Mouse (Mus musculus) stomach, embryonic 15.5 days (tissue): ENCODE results near the gene Pcdh9. TPM values are rescaled to one million over a fixed set of nuclear protein-coding genes. Genes with fewer than 3 reads are reported as not detected.
A peak's percentile ranks its signal among the peaks of the same experiment; 100 is the strongest.

Experiments
- ATAC-seq: fragments of 200-750 bp; cut with Nextera tagmentation; 2 replicates; pipeline ENCODE4 v1.8.0; 2017; ENCODE audit warnings: low read depth, moderate number of reproducible peaks, moderate TSS enrichment; ENCODE audit not compliant: insufficient read depth, low FRiP score
- H3K27ac ChIP-seq: fragments of 300-500 bp; sonication (generic); 2 replicates; pipeline ENCODE4 v1.5.1; 2015; ENCODE audit warnings: mild to moderate bottlenecking, inconsistent platforms
- H3K27me3 ChIP-seq: fragments of 300-500 bp; sonication (generic); replicated peaks from 2 replicates; pipeline ENCODE4 v1.6.1; 2015; ENCODE audit warnings: inconsistent platforms
- H3K36me3 ChIP-seq: fragments of 300-500 bp; sonication (generic); 2 replicates; pipeline ENCODE4 v1.6.1; 2015; ENCODE audit warnings: inconsistent platforms
- H3K4me1 ChIP-seq: fragments of 300-500 bp; sonication (generic); 2 replicates; pipeline ENCODE4 v1.6.1; 2015; ENCODE audit warnings: inconsistent platforms
- H3K4me2 ChIP-seq: fragments of 300-500 bp; sonication (generic); 2 replicates; pipeline ENCODE4 v1.6.1; 2015; ENCODE audit warnings: mild to moderate bottlenecking, inconsistent platforms
- H3K4me3 ChIP-seq: fragments of 300-500 bp; sonication (generic); replicated peaks from 2 replicates; pipeline ENCODE4 v1.5.1; 2015; ENCODE audit warnings: inconsistent platforms
- H3K9ac ChIP-seq: fragments of 300-500 bp; sonication (generic); 2 replicates; pipeline ENCODE4 v1.6.1; 2015; ENCODE audit warnings: inconsistent platforms
- H3K9me3 ChIP-seq: fragments of 300-500 bp; sonication (generic); 2 replicates; pipeline ENCODE4 v1.6.1; 2016; ENCODE audit warnings: inconsistent platforms
- WGBS: fragments of 180-500 bp; shearing (Covaris S2); methylation state at CpG from one replicate; pipeline ENCODE4 v1.1.7; 2015; 5-methylcytosine and 5-hydroxymethylcytosine counted together
- polyA plus RNA-seq: library from polyadenylated mRNA; unstranded; fragments of >200 nt; fragmentation: Nextera tagmentation; extraction: Ambion mirVana; gene quantifications from 2 replicates; pipeline ENCODE4 v1.2.1, GENCODE M21; 2015

Gene Pcdh9
- polyA plus RNA-seq = 21.8 and 28.1 TPM in 2 replicates

DNA sequence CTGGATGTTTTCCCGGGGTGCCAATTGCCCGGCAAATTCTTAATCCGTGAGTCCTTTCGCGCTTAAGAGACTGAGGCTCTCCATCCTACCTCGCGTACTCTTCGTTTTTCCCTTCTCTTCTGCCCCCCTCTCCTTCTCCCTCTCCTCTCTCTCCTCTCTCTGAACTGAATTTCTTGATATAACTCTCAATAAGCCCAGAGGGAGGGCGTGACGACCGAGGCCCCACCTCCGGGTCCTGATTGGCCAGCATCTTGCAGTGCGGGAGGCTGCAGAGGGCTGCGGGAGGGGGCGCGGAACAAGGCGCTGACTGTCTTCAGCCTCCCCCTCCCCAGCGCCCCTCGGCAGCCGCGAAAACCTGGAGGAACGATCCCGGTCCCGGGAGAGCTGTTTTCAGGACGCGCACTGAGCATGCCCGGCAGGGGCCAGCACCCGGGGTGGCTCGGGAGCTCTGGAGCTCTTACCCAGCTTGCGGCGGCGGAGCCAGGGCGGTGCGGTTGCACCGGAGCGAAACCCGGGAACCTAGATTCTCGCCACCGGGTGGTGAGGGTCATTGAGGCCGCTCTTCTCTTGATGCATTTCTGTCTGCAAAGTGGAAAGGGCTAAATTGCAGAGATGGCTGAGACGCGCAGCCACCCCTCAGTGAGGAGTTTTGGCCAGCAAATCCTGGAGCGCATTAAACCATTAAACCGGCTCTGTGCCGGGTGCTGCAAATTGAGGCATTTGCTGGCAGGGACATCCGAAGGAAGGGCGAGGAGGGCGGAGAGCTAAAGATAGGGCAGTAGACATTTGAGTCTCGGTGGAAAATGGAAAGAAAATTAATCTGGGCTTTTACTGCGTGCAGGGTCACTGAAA is at the start of gene Pcdh9:
TSS of gene Pcdh9 (minus strand) at position 161 of the 852 bp plus-strand sequence.
- H3K9ac ChIP-seq = peak within 1 kb of the TSS; percentile 32; the same call in 1 of the 2 replicates
- H3K9me3 ChIP-seq = no peaks in the 10 kb centered on the region
- ATAC-seq = peak; percentile 99
- 0 out of 2 replicates have a peak, but pooled peaks cover 3% of the 10 kb centered on the region for H3K4me1 ChIP-seq
- H3K27me3 ChIP-seq = no peaks in the 10 kb centered on the region
- H3K4me3 ChIP-seq = peak within 1 kb of the TSS; percentile 65
- WGBS = under 1% methylated on average over 50 of the region's 50 CpGs
- H3K27ac ChIP-seq = peak within 1 kb of the TSS; percentile 78
- H3K4me2 ChIP-seq = peak within 1 kb of the TSS; percentile 83
- H3K36me3 ChIP-seq = no peaks in the 10 kb centered on the region

DNA sequence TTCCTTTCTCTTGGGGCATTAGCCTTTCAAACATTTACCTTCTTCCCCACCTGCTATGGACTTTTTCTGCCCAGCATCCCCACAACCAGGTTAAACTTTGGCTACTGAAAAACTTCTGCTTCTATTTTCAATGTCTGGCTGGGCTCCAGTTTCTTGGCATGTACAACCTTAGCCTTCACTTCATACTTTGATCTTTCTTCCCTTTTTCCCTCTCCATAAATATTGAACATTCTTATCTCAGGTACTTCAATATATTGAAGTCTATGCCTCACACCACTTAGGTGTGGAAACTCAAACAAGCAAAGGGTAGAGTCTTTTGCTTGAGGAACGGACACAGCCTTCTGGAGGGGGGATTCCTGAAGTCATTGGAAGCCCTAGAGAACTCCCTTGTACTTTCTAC is 16.4 kb upstream of the Pcdh9 start:
- WGBS = 50% methylated on average over 1 of the region's 1 CpGs
- no peak overlapping the region for H3K27ac ChIP-seq
- no peaks in the 10 kb centered on the region for H3K4me1 ChIP-seq
- H3K27me3 ChIP-seq = no peaks in the 10 kb centered on the region
- H3K4me2 ChIP-seq = no peak overlapping the region
- peak; percentile 79 for ATAC-seq
- no peak overlapping the region for H3K4me3 ChIP-seq
- no peaks in the 10 kb centered on the region for H3K9me3 ChIP-seq
- H3K36me3 ChIP-seq = no peaks in the 10 kb centered on the region
- no peak overlapping the region for H3K9ac ChIP-seq

DNA sequence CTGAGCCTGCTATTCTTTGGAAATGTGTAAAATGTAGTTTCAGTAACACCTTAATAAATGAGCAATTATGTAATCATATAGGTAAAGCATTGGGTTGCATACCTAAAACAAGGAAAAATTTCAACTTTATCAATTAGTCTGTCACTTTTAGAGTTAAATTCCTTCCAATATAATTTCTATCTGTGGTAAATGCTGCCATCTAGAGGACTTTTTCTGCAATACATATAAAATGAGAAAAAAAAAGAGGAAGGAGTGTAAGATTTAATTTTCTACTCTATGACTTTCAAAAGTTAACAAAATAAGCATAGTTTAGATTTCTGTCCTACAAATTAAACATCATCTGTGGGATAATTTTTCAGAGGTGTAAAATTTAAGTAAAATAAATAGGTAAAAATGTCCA is 8.1 kb upstream of the Pcdh9 start:
- no peak for ATAC-seq
- Histone ChIP-seq H3K4me2 (no peak overlapping the region), H3K27me3 (no peaks in the 10 kb centered on the region)

DNA sequence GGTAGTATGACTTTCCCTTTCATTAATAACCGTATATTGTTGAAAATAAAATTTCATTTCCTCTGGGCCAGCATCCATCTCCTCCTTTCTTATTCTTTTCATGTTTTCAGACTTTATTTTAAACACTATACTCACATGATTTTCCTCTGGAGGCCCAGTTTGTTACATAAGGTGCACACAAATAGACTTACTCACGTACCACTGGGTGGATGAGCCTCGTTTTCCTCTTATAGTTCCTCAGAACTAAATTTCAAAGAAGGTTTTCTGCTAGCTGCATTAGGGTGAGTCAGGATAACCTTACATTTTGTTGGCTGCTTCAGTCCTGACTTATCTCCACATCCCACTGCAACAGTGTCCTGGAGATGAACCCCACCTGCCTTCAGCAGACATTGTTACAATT is 4.7 kb upstream of the Pcdh9 start:
- Histone ChIP-seq H3K4me3 (no peak overlapping the region), H3K4me1 (0 out of 2 replicates have a peak, but pooled peaks cover 3% of the 10 kb centered on the region), H3K9ac (no peak overlapping the region), H3K9me3 (no peaks in the 10 kb centered on the region), H3K27ac (no peak overlapping the region), H3K4me2 (no peak overlapping the region), H3K36me3 (no peaks in the 10 kb centered on the region), H3K27me3 (no peaks in the 10 kb centered on the region)
- WGBS = 81% methylated on average over 3 of the region's 3 CpGs
- ATAC-seq = no peak

More for the DNA sequence above, 8.1 kb upstream of the Pcdh9 start:
- no peak overlapping the region for H3K9ac ChIP-seq
- H3K4me1 ChIP-seq = no peaks in the 10 kb centered on the region
- no peaks in the 10 kb centered on the region for H3K9me3 ChIP-seq
- no peak overlapping the region for H3K4me3 ChIP-seq
- no peak overlapping the region for H3K27ac ChIP-seq
- no peaks in the 10 kb centered on the region for H3K36me3 ChIP-seq

DNA sequence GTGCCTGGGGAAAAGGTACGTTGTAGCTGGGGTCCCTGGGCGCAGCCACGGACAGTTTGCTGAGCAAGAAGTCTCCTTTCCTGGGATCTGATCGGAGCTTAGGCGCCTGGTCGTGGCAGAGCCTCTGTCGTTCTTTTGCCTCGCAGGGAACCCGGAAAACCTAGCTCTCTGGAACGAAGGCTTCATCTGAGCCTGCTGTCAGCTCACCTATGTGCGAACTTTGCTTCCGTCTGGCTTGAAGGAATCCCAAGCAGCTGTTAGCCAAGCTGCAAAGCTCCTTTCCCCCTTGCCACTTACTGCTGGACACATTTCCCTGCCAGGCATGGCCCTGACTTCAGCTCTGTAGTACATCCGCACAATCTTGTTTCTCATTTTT is 880 bp upstream of the Pcdh9 start:
- WGBS = under 1% methylated on average over 13 of the region's 13 CpGs
- Histone ChIP-seq H3K9me3 (no peaks in the 10 kb centered on the region), H3K4me2 (peak overlapping the region; percentile 83), H3K27ac (peak overlapping the region; percentile 78), H3K4me3 (peak overlapping the region; percentile 65), H3K4me1 (0 out of 2 replicates have a peak, but pooled peaks cover 3% of the 10 kb centered on the region), H3K27me3 (no peaks in the 10 kb centered on the region), H3K9ac (peak overlapping the region; percentile 32; the same call in 1 of the 2 replicates), H3K36me3 (no peaks in the 10 kb centered on the region)
- no peak for ATAC-seq

DNA sequence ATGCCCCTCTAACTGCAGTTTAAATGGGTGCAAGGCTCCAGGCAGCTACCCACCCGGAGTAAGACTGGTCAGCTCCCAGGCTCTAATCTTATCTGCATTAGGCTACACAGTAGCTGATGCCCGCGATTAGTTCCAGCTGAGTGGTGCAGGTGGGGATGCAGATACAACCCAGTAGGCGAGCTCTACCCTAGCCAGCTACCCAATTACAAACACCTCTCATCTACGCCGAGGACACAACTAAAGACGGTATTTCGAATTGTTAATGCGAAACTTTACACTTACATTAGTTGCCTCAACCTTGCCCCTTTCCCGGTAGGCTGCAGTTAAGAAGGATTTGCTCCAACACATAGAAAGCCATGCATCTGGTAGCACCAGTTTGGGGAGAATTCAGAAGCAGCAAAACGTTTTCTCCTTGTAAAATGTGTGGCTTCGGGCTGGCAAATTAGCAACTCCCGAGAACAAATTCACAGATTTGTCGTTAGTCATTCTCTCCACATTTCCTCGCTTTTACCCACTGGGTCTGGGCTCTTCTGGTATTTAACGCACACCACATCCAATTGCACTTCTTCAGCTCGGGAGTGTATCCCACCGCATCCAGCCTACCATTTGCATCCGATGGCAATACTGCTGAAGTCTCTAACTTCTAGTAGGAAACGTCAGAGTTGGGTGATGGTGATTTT is 500 bp downstream of the Pcdh9 start:
- under 1% methylated on average over 20 of the region's 20 CpGs for WGBS

DNA sequence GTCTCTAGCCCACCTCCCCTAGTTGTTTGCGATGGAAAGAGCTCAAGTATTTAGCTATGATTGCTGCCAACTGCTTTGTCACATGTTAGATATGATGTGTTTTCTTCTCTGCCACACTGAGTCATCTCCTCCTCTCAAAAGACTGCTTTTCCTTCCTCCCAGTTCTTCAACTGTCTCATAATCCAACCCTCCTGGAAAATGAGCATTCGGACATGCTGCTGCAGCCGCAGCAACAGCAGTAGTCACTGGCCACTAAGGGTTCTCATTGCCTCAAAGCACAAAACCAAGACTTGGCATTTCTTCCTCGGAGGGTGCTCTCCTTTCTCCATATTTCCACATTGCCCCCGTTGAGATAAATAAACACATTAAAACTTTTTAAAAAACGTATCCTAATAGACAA is 1.2 kb downstream of the Pcdh9 start:
- Histone ChIP-seq H3K36me3 (no peaks in the 10 kb centered on the region), H3K27ac (no peak overlapping the region), H3K27me3 (no peaks in the 10 kb centered on the region), H3K4me2 (peak overlapping the region; percentile 83), H3K9me3 (no peaks in the 10 kb centered on the region), H3K4me1 (0 out of 2 replicates have a peak, but pooled peaks cover 3% of the 10 kb centered on the region), H3K4me3 (peak overlapping the region; percentile 65), H3K9ac (no peak overlapping the region)
- 30% methylated on average over 6 of the region's 6 CpGs for WGBS
- ATAC-seq = no peak

More for the DNA sequence above, 500 bp downstream of the Pcdh9 start:
- Histone ChIP-seq H3K9ac (peak overlapping the region; percentile 19; the same call in 1 of the 2 replicates), H3K27ac (0 out of 2 replicates have a peak overlapping the region, but pooled peaks have one; percentile 11), H3K4me3 (peak overlapping the region; percentile 65), H3K9me3 (no peaks in the 10 kb centered on the region), H3K36me3 (no peaks in the 10 kb centered on the region), H3K4me2 (peak overlapping the region; percentile 83), H3K4me1 (0 out of 2 replicates have a peak, but pooled peaks cover 3% of the 10 kb centered on the region), H3K27me3 (no peaks in the 10 kb centered on the region)
- ATAC-seq = no peak; the same call in 1 of the 2 replicates

DNA sequence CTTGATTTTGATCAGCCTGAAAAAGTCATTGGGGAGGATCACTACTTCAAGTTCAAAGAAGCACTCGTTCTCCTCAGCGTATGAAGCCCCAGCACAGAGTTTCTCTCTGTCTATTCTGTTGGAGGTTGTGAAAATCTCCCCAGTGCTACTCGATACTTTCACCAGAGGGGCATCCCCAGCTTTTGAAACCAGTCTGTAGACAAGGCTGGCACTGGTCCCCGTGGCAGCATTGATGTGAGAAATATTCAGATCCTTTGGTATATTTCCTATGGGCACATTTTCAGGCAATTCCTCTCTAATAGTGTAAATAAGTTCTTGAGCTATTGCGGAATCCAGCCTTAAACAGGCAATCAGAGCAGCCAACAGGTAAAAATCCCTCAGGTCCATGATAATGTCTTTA is 2.1 kb downstream of the Pcdh9 start:
- no peaks in the 10 kb centered on the region for H3K9me3 ChIP-seq
- H3K4me1 ChIP-seq = 0 out of 2 replicates have a peak, but pooled peaks cover 3% of the 10 kb centered on the region
- no peak overlapping the region for H3K4me3 ChIP-seq
- H3K27ac ChIP-seq = no peak overlapping the region
- no peaks in the 10 kb centered on the region for H3K36me3 ChIP-seq
- no peaks in the 10 kb centered on the region for H3K27me3 ChIP-seq
- ATAC-seq = no peak
- 77% methylated on average over 5 of the region's 5 CpGs for WGBS
- H3K9ac ChIP-seq = no peak overlapping the region
- H3K4me2 ChIP-seq = peak overlapping the region; percentile 83

DNA sequence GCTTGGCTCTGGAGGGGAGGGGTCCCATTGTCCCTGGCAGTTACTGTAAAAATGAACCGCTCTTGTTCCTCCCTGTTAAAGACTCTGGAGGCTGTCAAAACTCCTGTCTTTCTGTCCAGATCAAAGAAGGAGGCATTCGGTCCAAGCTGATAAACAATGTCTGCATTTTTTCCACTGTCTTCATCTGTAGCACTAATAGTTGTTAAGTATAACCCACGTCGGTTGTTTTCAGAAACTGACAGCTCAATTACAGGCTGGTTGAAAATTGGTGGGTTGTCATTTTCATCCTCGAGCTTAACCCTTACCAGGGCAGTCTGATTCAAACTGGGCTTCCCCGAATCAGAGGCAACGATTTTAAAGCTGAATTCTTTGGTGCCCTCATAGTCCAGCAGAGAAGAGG is 3.4 kb downstream of the Pcdh9 start:
- Histone ChIP-seq H3K4me1 (0 out of 2 replicates have a peak, but pooled peaks cover 3% of the 10 kb centered on the region), H3K36me3 (no peaks in the 10 kb centered on the region), H3K27ac (no peak overlapping the region), H3K27me3 (no peaks in the 10 kb centered on the region), H3K9ac (no peak overlapping the region), H3K4me3 (no peak overlapping the region), H3K4me2 (no peak overlapping the region), H3K9me3 (no peaks in the 10 kb centered on the region)
- whole genome bisulfite sequencing = 64% methylated on average over 7 of the region's 7 CpGs
- no peak for ATAC-seq

DNA sequence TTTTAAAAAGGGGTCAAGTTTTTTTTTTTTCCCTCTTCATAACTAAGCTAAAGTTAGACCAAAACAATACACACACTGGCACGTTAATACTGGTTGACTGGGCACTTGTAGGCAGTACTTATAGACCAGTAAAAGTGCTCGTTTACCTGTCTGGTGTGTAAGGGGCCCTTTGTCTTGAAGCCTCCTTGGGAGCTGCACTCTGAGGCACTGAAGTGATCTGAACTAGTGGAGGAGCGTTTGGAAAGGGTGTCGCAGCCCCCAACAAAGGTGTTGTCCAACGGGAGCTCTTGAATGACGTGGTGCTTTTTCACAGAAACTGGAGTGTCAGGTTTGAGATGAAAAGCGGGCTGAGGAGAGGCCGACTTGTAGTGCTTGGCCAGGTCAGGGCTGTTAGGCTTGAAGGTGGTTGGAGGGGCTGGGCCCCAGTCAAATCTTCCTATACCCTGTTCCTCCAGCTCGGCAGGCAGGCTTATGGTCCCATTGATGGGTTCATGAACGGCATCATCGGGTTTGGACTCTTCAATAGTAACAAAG is 4.9 kb downstream of the Pcdh9 start:
- Histone ChIP-seq H3K27me3 (no peaks in the 10 kb centered on the region), H3K9me3 (no peaks in the 10 kb centered on the region), H3K9ac (no peak overlapping the region), H3K4me1 (no peaks in the 10 kb centered on the region), H3K4me2 (no peak overlapping the region), H3K4me3 (no peak overlapping the region), H3K36me3 (no peaks in the 10 kb centered on the region), H3K27ac (no peak overlapping the region)
- WGBS = 71% methylated on average over 11 of the region's 11 CpGs
- no peak for ATAC-seq

DNA sequence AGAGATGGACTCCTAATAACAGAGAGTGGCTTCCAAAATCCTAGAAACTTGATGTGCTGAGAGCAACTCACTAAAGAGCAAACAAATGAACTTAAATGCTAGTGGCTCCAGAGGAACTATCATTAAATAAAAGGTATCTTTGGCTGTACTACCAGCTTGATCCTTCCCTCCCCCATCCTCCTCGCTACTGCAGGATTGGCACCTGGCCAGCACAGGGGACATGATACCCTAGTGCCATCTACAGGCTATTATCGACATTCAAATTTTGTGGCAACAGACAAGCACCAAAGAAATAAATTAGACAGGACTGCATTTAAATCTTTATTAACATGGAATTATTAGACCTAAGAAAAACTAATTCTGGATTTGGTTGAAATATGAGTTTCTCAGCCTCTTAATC is 6.0 kb downstream of the Pcdh9 start:
- Histone ChIP-seq H3K27me3 (no peaks in the 10 kb centered on the region), H3K9me3 (no peaks in the 10 kb centered on the region), H3K9ac (no peak overlapping the region), H3K4me3 (no peak overlapping the region), H3K4me1 (no peaks in the 10 kb centered on the region), H3K4me2 (no peak overlapping the region), H3K27ac (no peak overlapping the region), H3K36me3 (no peaks in the 10 kb centered on the region)
- WGBS = 7% methylated on average over 2 of the region's 2 CpGs
- ATAC-seq = peak; percentile 31; the same call in 1 of the 2 replicates

DNA sequence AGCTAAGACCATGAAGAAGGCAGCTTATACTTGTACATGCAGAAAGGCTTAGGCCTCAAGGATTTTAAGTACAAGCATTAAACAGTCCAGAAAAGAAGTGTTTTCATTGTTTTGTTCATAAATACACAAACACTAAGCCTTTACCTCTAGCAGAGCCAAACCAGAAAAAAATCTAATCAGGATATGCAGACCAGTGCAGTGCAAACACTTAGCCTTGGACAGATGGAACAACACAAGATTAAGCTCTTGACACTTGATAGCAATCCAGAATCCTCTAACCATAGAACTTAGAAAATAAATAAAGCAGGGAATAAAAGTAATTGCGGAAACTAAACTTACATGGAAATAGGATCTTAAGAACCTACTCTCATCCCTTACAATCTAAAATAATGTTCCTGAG is 10.4 kb downstream of the Pcdh9 start:
- Histone ChIP-seq H3K9me3 (no peaks in the 10 kb centered on the region), H3K9ac (no peak overlapping the region), H3K36me3 (no peaks in the 10 kb centered on the region), H3K27ac (no peak overlapping the region), H3K27me3 (no peaks in the 10 kb centered on the region), H3K4me1 (no peaks in the 10 kb centered on the region), H3K4me2 (no peak overlapping the region), H3K4me3 (no peak overlapping the region)
- WGBS = 62% methylated on average over 1 of the region's 1 CpGs
- ATAC-seq = no peak
